In genomic region chr7:135346720-135347119, GRCm38 (mm10) we compare ENCODE assay signal across 28 mouse cellular contexts.
A peak's percentile ranks its signal among the peaks of the same experiment; 100 is the strongest.
DNase-seq lines count a peak whose midpoint lies in the region; ATAC-seq and TF ChIP-seq lines count a peak whose summit lies in the region.
"Had no signal": no experiment of that assay in that cellular context is flagged by ENCODE, and none has a peak within 500 bp of the region (broad histone marks: within the 10 kb centered on the region; RNA-seq: fewer than 3 reads in every experiment).

No protein-coding gene starts in this region.

- no peaks in the 10 kb centered on the region for H3K36me3 ChIP-seq in testis, adult 2 months (ENCODE audit: control insufficient read depth, insufficient read depth, low read length)
- H3K36me3 ChIP-seq: embryonic facial prominence, embryonic 13.5 days; forebrain, embryonic 10.5 days; forebrain, embryonic 15.5 days; heart, embryonic 12.5 days; hindbrain, embryonic 13.5 days; midbrain, embryonic 12.5 days; stomach, embryonic 15.5 days had no signal

- POLR2A ChIA-PET in Patski (lab: Charles Lee), result no interaction called here

- CTCF ChIA-PET in Patski (lab: Charles Lee), result no interaction called here

- in situ Hi-C loops in Patski (cut with MboI; ENCODE audit: low pct_unique_long_range_greater_than_20kb), result no loop called here

- DNase-seq in layer of hippocampus, adult 2 months (ENCODE audit: low spot score in 2 of 2), result no peak
- DNase-seq in layer of hippocampus, postnatal 10 days (ENCODE audit: low spot score in 2 of 2), result no peak
- no peak for DNase-seq in testis, postnatal 10 days (ENCODE audit: low spot score)
- no peak for DNase-seq in Patski (ENCODE audit: low read depth, low spot score)
- DNase-seq in left cerebral cortex, adult 11 months (ENCODE audit: low spot score), result no peak
- DNase-seq: adrenal gland, postnatal 25 days; B cell, adult 2 months; cerebellum, adult 18-20 months; cerebellum, postnatal 10 days; heart, postnatal 4 days; kidney, adult 11 months; kidney, postnatal 14 days; lung, adult 18-20 months; lung, postnatal 4 days; right cerebral cortex, postnatal 25 days; thymus, adult 18-20 months; thymus, postnatal 25 days had no signal

- TF ChIP-seq POLR2A in testis, adult 2 months (IDR thresholded peaks at IDR 0.05; ENCODE audit: control insufficient read depth, low read depth, low read length), result no peak

- H3K27me3 ChIP-seq in testis, adult 2 months (ENCODE audit: control insufficient read depth, insufficient read depth, low read length), result no peaks in the 10 kb centered on the region
- no peaks in the 10 kb centered on the region for H3K27me3 ChIP-seq in Patski
- H3K27me3 ChIP-seq: embryonic facial prominence, embryonic 13.5 days; forebrain, embryonic 15.5 days; heart, embryonic 12.5 days; hindbrain, embryonic 13.5 days; midbrain, embryonic 12.5 days; stomach, embryonic 15.5 days had no signal

- H3K4me3 ChIP-seq in layer of hippocampus, adult 2 months, result no peak overlapping the region
- H3K4me3 ChIP-seq in testis, adult 2 months (ENCODE audit: control insufficient read depth, low read depth, low read length), result no peak overlapping the region
- H3K4me3 ChIP-seq: embryonic facial prominence, embryonic 13.5 days; forebrain, embryonic 10.5 days; forebrain, embryonic 15.5 days; heart, embryonic 12.5 days; hindbrain, embryonic 13.5 days; megakaryocyte, embryonic 14.5 days; midbrain, embryonic 12.5 days; stomach, embryonic 15.5 days had no signal

- no peak overlapping the region for H3K27ac ChIP-seq in layer of hippocampus, adult 2 months
- H3K27ac ChIP-seq in testis, adult 2 months (ENCODE audit: control insufficient read depth, insufficient read depth, low read depth, low read length), result no peak overlapping the region
- H3K27ac ChIP-seq: embryonic facial prominence, embryonic 13.5 days; forebrain, embryonic 10.5 days; forebrain, embryonic 15.5 days; hindbrain, embryonic 13.5 days; midbrain, embryonic 12.5 days; stomach, embryonic 15.5 days had no signal

- peak; percentile 32 for TF ChIP-seq CTCF in layer of hippocampus, adult 2 months (conservative IDR thresholded peaks at IDR 0.05)
- TF ChIP-seq CTCF in testis, adult 2 months (IDR thresholded peaks at IDR 0.05; ENCODE audit: control insufficient read depth, insufficient read depth, insufficient replicate concordance, low read depth, low read length), result 0 out of 2 replicates have a peak, but pooled peaks have one; percentile 6
- TF ChIP-seq CTCF in Patski (IDR thresholded peaks at IDR 0.05), result peak; percentile 47

- no peak for ATAC-seq in Patski
- no peak for ATAC-seq in monocyte, adult 5-6 weeks (replicated peaks; ENCODE audit: insufficient number of reproducible peaks, low FRiP score, low TSS enrichment, poor library complexity, severe bottlenecking)
- ATAC-seq: forebrain, embryonic 15.5 days; lung, postnatal 0 days had no signal

- no peaks in the 10 kb centered on the region for H3K4me1 ChIP-seq in testis, adult 2 months (ENCODE audit: control insufficient read depth, insufficient read depth, low read length)
- H3K4me1 ChIP-seq: forebrain, embryonic 15.5 days; heart, embryonic 12.5 days; hindbrain, embryonic 13.5 days; megakaryocyte, embryonic 14.5 days; stomach, embryonic 15.5 days had no signal
